Mouse (Mus musculus): Measurements from ENCODE around the gene Slc52a3.

DNA sequence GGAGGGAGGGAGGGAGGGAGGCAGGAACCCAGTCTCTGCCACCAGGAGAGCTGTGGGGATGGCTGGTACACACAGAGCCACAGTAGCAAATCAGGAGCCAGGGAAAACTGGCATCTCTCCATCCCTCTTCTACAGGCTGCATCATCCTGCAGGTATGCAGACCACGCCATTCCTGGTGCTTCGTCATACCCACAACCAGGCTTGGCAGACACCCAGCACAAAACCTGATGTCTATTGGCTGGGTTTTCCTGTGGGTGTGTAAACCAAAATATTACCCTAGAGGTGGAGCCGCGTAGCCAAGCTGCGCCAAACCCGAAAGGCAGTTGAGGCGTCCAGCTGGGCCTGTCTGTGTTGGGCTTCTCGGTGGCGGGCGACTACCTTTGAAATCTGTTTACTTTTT is 33.8 kb upstream of the Slc52a3 start:
- no peak for TF ChIP-seq CTCF (IDR thresholded peaks at IDR 0.05; ENCODE audit: low read depth)
- no peak for TF ChIP-seq EP300 (IDR thresholded peaks at IDR 0.05; ENCODE audit: low read depth)

All from liver, embryonic 14.5 days (tissue).